Mouse (Mus musculus) embryonic fibroblast, embryonic 13.5 days (primary cell): ENCODE results near the gene Ripply3.

ENCODE experiments used
- CTCF ChIP-seq: IDR thresholded peaks from 2 replicates; pipeline ENCODE4 v1.5.1; 2011; ENCODE audit warnings: mild to moderate bottlenecking, control low read depth, low read length, moderate library complexity, borderline replicate concordance; ENCODE audit not compliant: insufficient read depth
- POLR2A ChIP-seq: IDR thresholded peaks from 2 replicates; pipeline ENCODE4 v1.6.1; 2011; ENCODE audit warnings: low read depth, mild to moderate bottlenecking, control low read depth, low read length, moderate library complexity

DNA sequence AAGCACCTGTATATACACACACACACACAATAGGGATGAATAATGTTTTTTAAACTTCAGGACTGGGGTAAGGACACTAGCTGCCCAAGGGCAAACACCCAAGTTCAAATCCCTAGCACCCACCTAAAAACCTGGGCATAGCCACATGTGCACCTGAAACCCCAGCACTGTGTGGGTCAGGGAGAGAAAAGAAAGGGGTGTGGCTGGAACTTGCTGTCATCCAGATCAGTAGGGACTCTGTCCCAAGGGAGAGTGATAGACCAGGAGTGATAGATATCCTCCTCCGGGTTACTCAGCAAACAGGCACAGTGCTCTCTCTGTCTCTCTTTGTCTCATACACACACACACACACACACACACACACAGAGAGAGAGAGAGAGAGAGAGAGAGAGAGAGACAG, 16.8 kb upstream of the Ripply3 start:
- TF ChIP-seq CTCF (no peak), POLR2A (no peak)
